Mouse (Mus musculus): Measurements from ENCODE around the gene Dact3.

Gene Dact3

GRCm38 (mm10) chr7:16875310-16875325 is at the start of gene Dact3:
Dact3 (plus strand) TSS chr7:16875317.
- in situ Hi-C loops (cut with MseI, MboI) = no loop called here

- in situ Hi-C loops (cut with MseI, MboI) = no loop called here
Measured at GRCm38 (mm10) chr7:16825785-16826184, 49.3 kb upstream of the Dact3 start.

GRCm38 (mm10) chr7:16826571-16826970 is 48.5 kb upstream of the Dact3 start:
- in situ Hi-C loops (cut with MseI, MboI) = no loop called here

GRCm38 (mm10) chr7:16827274-16827673 is 47.8 kb upstream of the Dact3 start:
- in situ Hi-C loops (cut with MseI, MboI) = no loop called here

- in situ Hi-C loops (cut with MseI, MboI) = no loop called here
Measured at GRCm38 (mm10) chr7:16830449-16830848, 44.7 kb upstream of the Dact3 start.

- in situ Hi-C loops (cut with MseI, MboI) = no loop called here
Measured at GRCm38 (mm10) chr7:16837916-16838803, 37.0 kb upstream of the Dact3 start.

GRCm38 (mm10) chr7:16838804-16839426 is 36.2 kb upstream of the Dact3 start:
- in situ Hi-C loops (cut with MseI, MboI) = no loop called here

GRCm38 (mm10) chr7:16839427-16840108 is 35.5 kb upstream of the Dact3 start:
- in situ Hi-C loops (cut with MseI, MboI) = no loop called here

- in situ Hi-C loops (cut with MseI, MboI) = no loop called here
Measured at GRCm38 (mm10) chr7:16840109-16840491, 35.0 kb upstream of the Dact3 start.

GRCm38 (mm10) chr7:16841078-16841477 is 34.0 kb upstream of the Dact3 start:
- in situ Hi-C loops (cut with MseI, MboI) = no loop called here

GRCm38 (mm10) chr7:16841561-16842560 is 33.3 kb upstream of the Dact3 start:
- in situ Hi-C loops (cut with MseI, MboI) = no loop called here

- in situ Hi-C loops (cut with MseI, MboI) = no loop called here
Measured at GRCm38 (mm10) chr7:16842645-16843063, 32.5 kb upstream of the Dact3 start, which contains the start of gene Prkd2. Prkd2 (plus strand) TSS chr7:16842902.

- in situ Hi-C loops (cut with MseI, MboI) = no loop called here
Measured at GRCm38 (mm10) chr7:16843441-16844171, 31.5 kb upstream of the Dact3 start.

GRCm38 (mm10) chr7:16844696-16845071 is 30.4 kb upstream of the Dact3 start:
- in situ Hi-C loops (cut with MseI, MboI) = no loop called here

- in situ Hi-C loops (cut with MseI, MboI) = no loop called here
Measured at GRCm38 (mm10) chr7:16845072-16845819, 29.9 kb upstream of the Dact3 start.

- in situ Hi-C loops (cut with MseI, MboI) = no loop called here
Measured at GRCm38 (mm10) chr7:16845820-16846167, 29.3 kb upstream of the Dact3 start.

- in situ Hi-C loops (cut with MseI, MboI) = no loop called here
Measured at GRCm38 (mm10) chr7:16846775-16847174, 28.3 kb upstream of the Dact3 start.

GRCm38 (mm10) chr7:16847507-16847906 is 27.6 kb upstream of the Dact3 start:
- in situ Hi-C loops (cut with MseI, MboI) = no loop called here

GRCm38 (mm10) chr7:16848579-16848978 is 26.5 kb upstream of the Dact3 start:
- in situ Hi-C loops (cut with MseI, MboI) = no loop called here

GRCm38 (mm10) chr7:16851636-16852035 is 23.5 kb upstream of the Dact3 start:
- in situ Hi-C loops (cut with MseI, MboI) = no loop called here
